Mouse (Mus musculus): ENCODE measurements around the gene Fam20a. TPM values are rescaled to one million over a fixed set of nuclear protein-coding genes. Genes with fewer than 3 reads are reported as not detected.

The Fam20a gene
- polyA plus RNA-seq, 1 experiment from 2014 or later = 28.0 TPM

GRCm38 (mm10) chr11:109670026-109670916 lies 51.8 kb downstream of the Fam20a start:
- ATAC-seq = peak; percentile 56

GRCm38 (mm10) chr11:109669149-109669708 lies 52.9 kb downstream of the Fam20a start:
- Histone ChIP-seq H3K36me3 (replicated peaks; ENCODE audit: insufficient read depth, low read length) (peaks cover 60% of the 10 kb centered on the region), H3K27ac (ENCODE audit: low read depth) (no peak overlapping the region), H3K4me3 (ENCODE audit: low read depth, low read length) (no peak overlapping the region), H3K4me1 (ENCODE audit: insufficient read depth) (0 out of 2 replicates have a peak, but pooled peaks cover 3% of the 10 kb centered on the region), H3K4me2 (ENCODE audit: low read depth, low read length) (no peak overlapping the region), H3K9me3 (ENCODE audit: low read length) (no peaks in the 10 kb centered on the region), H3K27me3 (ENCODE audit: insufficient read depth, low read length) (no peaks in the 10 kb centered on the region), H3K9ac (replicated peaks) (no peak overlapping the region)
- WGBS (ENCODE audit: insufficient replicate concordance) = 56% methylated on average over 8 of the region's 8 CpGs
- DNase-seq (no peak), ATAC-seq (no peak)
- TF ChIP-seq CTCF (IDR thresholded peaks at IDR 0.05; ENCODE audit: low read depth) (no peak), EP300 (IDR thresholded peaks at IDR 0.05; ENCODE audit: low read depth) (peak; percentile 58; the same call in 1 of the 2 replicates)

More at GRCm38 (mm10) chr11:109670026-109670916, 51.8 kb downstream of the Fam20a start:
- WGBS (ENCODE audit: insufficient replicate concordance) = 53% methylated on average over 14 of the region's 14 CpGs
- Histone ChIP-seq H3K4me2 (ENCODE audit: low read depth, low read length) (no peak overlapping the region), H3K4me3 (ENCODE audit: low read depth, low read length) (no peak overlapping the region), H3K27ac (ENCODE audit: low read depth) (peak overlapping the region; percentile 55), H3K27me3 (ENCODE audit: insufficient read depth, low read length) (no peaks in the 10 kb centered on the region), H3K9me3 (ENCODE audit: low read length) (no peaks in the 10 kb centered on the region), H3K36me3 (replicated peaks; ENCODE audit: insufficient read depth, low read length) (peaks cover 51% of the 10 kb centered on the region), H3K9ac (replicated peaks) (0 out of 2 replicates have a peak overlapping the region, but pooled peaks have one; percentile 7), H3K4me1 (ENCODE audit: insufficient read depth) (0 out of 2 replicates have a peak, but pooled peaks cover 3% of the 10 kb centered on the region)
- peak; percentile 63 for TF ChIP-seq CTCF (IDR thresholded peaks at IDR 0.05; ENCODE audit: low read depth)
- no peak for TF ChIP-seq EP300 (IDR thresholded peaks at IDR 0.05; ENCODE audit: low read depth)
- no peak for DNase-seq

- H3K27ac ChIP-seq (ENCODE audit: low read depth) = no peak overlapping the region
- H3K36me3 ChIP-seq (replicated peaks; ENCODE audit: insufficient read depth, low read length) = peaks cover 70% of the 10 kb centered on the region
- no peak overlapping the region for H3K4me3 ChIP-seq (ENCODE audit: low read depth, low read length)
- no peaks in the 10 kb centered on the region for H3K9me3 ChIP-seq (ENCODE audit: low read length)
- no peak for TF ChIP-seq CTCF (IDR thresholded peaks at IDR 0.05; ENCODE audit: low read depth)
- no peak for TF ChIP-seq EP300 (IDR thresholded peaks at IDR 0.05; ENCODE audit: low read depth)
- H3K4me2 ChIP-seq (ENCODE audit: low read depth, low read length) = no peak overlapping the region
- no peaks in the 10 kb centered on the region for H3K27me3 ChIP-seq (ENCODE audit: insufficient read depth, low read length)
- H3K4me1 ChIP-seq (ENCODE audit: insufficient read depth) = 0 out of 2 replicates have a peak, but pooled peaks cover 3% of the 10 kb centered on the region
- DNase-seq (no peak), ATAC-seq (no peak)
- no peak overlapping the region for H3K9ac ChIP-seq (replicated peaks)
- 72% methylated on average over 8 of the region's 8 CpGs for WGBS (ENCODE audit: insufficient replicate concordance)
These were observed 53.9 kb downstream of the Fam20a start for GRCm38 (mm10) chr11:109668115-109668725.

- no peak overlapping the region for H3K4me3 ChIP-seq (ENCODE audit: low read depth, low read length)
- H3K27me3 ChIP-seq (ENCODE audit: insufficient read depth, low read length) = no peaks in the 10 kb centered on the region
- H3K4me1 ChIP-seq (ENCODE audit: insufficient read depth) = 0 out of 2 replicates have a peak, but pooled peaks cover 3% of the 10 kb centered on the region
- no peak for DNase-seq
- no peak for ATAC-seq
- no peak overlapping the region for H3K9ac ChIP-seq (replicated peaks)
- no peaks in the 10 kb centered on the region for H3K9me3 ChIP-seq (ENCODE audit: low read length)
- 86% methylated on average over 19 of the region's 19 CpGs for WGBS (ENCODE audit: insufficient replicate concordance)
- H3K36me3 ChIP-seq (replicated peaks; ENCODE audit: insufficient read depth, low read length) = peaks cover 78% of the 10 kb centered on the region
- no peak for TF ChIP-seq CTCF (IDR thresholded peaks at IDR 0.05; ENCODE audit: low read depth)
- TF ChIP-seq EP300 (IDR thresholded peaks at IDR 0.05; ENCODE audit: low read depth) = no peak
- H3K27ac ChIP-seq (ENCODE audit: low read depth) = no peak overlapping the region
- H3K4me2 ChIP-seq (ENCODE audit: low read depth, low read length) = no peak overlapping the region
These were observed 54.7 kb downstream of the Fam20a start for GRCm38 (mm10) chr11:109667371-109667770.

- DNase-seq = no peak
- Histone ChIP-seq H3K27me3 (ENCODE audit: insufficient read depth, low read length) (no peaks in the 10 kb centered on the region), H3K4me3 (ENCODE audit: low read depth, low read length) (no peak overlapping the region), H3K9me3 (ENCODE audit: low read length) (no peaks in the 10 kb centered on the region), H3K4me1 (ENCODE audit: insufficient read depth) (0 out of 2 replicates have a peak, but pooled peaks cover 3% of the 10 kb centered on the region), H3K36me3 (replicated peaks; ENCODE audit: insufficient read depth, low read length) (peaks cover 86% of the 10 kb centered on the region), H3K4me2 (ENCODE audit: low read depth, low read length) (no peak overlapping the region), H3K27ac (ENCODE audit: low read depth) (no peak overlapping the region), H3K9ac (replicated peaks) (no peak overlapping the region)
- TF ChIP-seq CTCF (IDR thresholded peaks at IDR 0.05; ENCODE audit: low read depth) (no peak), EP300 (IDR thresholded peaks at IDR 0.05; ENCODE audit: low read depth) (no peak)
- WGBS (ENCODE audit: insufficient replicate concordance) = 91% methylated on average over 13 of the region's 13 CpGs
- ATAC-seq = no peak
These were observed 55.7 kb downstream of the Fam20a start for GRCm38 (mm10) chr11:109666411-109666810.

GRCm38 (mm10) chr11:109665424-109665823 lies 56.7 kb downstream of the Fam20a start:
- Histone ChIP-seq H3K4me3 (ENCODE audit: low read depth, low read length) (no peak overlapping the region), H3K27ac (ENCODE audit: low read depth) (no peak overlapping the region), H3K9ac (replicated peaks) (no peak overlapping the region), H3K27me3 (ENCODE audit: insufficient read depth, low read length) (no peaks in the 10 kb centered on the region), H3K4me1 (ENCODE audit: insufficient read depth) (no peaks in the 10 kb centered on the region), H3K9me3 (ENCODE audit: low read length) (no peaks in the 10 kb centered on the region), H3K4me2 (ENCODE audit: low read depth, low read length) (no peak overlapping the region), H3K36me3 (replicated peaks; ENCODE audit: insufficient read depth, low read length) (peaks cover 92% of the 10 kb centered on the region)
- WGBS (ENCODE audit: insufficient replicate concordance) = 85% methylated on average over 6 of the region's 6 CpGs
- DNase-seq = no peak
- ATAC-seq = no peak
- TF ChIP-seq EP300 (IDR thresholded peaks at IDR 0.05; ENCODE audit: low read depth) (no peak), CTCF (IDR thresholded peaks at IDR 0.05; ENCODE audit: low read depth) (no peak)

All from liver, postnatal 0 days (tissue).